Mouse (Mus musculus): ENCODE data around the gene Hook1. TPM values are rescaled to one million over a fixed set of nuclear protein-coding genes. Genes with fewer than 3 reads are reported as not detected.

Hook1 gene
- total RNA-seq, 2 experiments from 2014 or later = 0.19 to 2.1 TPM

Other genes with a start within 250 kb of the Hook1 start
- gene Cyp2j13, start 110.3 kb downstream of the Hook1 start, total RNA-seq (2015; ENCODE audit: low replicate concordance) = not detected in 2 replicates
- not detected in 2 replicates for gene Cyp2j13, start 110.3 kb downstream of the Hook1 start, total RNA-seq (2017; ENCODE audit: low replicate concordance)
- gene Cyp2j12, start 173.9 kb downstream of the Hook1 start, total RNA-seq (2015; ENCODE audit: low replicate concordance) = not detected in 2 replicates
- gene Cyp2j12, start 173.9 kb downstream of the Hook1 start, total RNA-seq (2017; ENCODE audit: low replicate concordance) = not detected in 2 replicates

Data from erythroblast, adult 5-6 weeks (primary cell).